Mouse (Mus musculus): ENCODE results near the gene Cul7. TPM values are rescaled to one million over a fixed set of nuclear protein-coding genes. Genes with fewer than 3 reads are reported as not detected.

Gene Cul7
- polyA plus RNA-seq, 1 experiment: not detected

DNA sequence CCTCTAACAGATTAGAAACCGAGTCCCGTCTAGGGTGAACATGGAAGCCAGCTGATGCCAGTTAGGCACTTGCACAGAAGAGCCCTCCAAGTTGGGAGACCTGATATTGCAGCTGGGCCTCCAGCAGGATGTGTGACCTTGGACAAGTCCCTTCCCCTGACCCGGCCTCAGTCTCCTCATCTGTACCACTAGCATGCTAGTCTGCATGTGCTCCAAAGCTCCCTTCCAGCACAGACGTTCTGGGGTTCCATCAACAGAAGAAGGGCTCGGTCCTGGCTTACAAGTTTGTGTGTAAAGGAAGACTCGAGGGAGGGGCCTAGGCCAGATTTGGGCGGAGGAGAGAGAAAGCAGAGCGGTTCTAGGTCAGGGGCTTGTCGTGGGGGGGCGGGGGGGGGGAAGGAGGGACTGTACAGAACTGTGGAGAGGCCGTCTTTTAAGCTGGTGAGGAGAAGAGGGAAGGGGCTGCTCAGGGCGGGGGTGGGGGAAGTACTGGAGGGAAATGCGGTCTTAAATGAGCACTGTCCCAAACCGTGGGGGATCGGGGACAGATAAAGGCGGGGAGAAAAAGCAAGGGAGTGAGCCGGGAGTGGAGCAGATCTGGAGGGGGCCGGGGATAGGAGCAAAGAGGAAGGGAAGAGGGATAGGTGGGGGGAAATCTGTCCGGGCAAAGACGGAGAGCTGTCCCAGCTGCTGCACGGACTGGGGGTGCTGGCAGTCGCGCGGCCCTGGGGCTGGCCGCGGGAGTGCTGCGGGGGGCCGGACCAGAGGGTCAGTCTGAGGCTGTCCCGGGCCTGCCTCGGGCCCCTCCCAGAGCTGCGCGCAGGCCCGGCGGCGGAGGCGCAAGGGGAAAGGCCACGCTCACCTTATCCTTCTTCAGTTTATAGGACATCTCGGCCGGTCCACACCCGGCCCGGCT is 54.1 kb downstream of the Cul7 start:
- peaks cover 31% of the 10 kb centered on the region for H3K4me1 ChIP-seq (ENCODE audit: control insufficient read depth, insufficient read depth, low read length)
- H3K27ac ChIP-seq (ENCODE audit: insufficient read depth, low read depth, low read length): peak overlapping the region; percentile 59
- no peak for TF ChIP-seq POLR2A (IDR thresholded peaks at IDR 0.05; ENCODE audit: insufficient read depth, low read depth, low read length)
- H3K4me3 ChIP-seq (ENCODE audit: insufficient read depth, low read depth, low read length): peak overlapping the region; percentile 93
- 3% methylated on average over 41 of the region's 41 CpGs for WGBS

DNA sequence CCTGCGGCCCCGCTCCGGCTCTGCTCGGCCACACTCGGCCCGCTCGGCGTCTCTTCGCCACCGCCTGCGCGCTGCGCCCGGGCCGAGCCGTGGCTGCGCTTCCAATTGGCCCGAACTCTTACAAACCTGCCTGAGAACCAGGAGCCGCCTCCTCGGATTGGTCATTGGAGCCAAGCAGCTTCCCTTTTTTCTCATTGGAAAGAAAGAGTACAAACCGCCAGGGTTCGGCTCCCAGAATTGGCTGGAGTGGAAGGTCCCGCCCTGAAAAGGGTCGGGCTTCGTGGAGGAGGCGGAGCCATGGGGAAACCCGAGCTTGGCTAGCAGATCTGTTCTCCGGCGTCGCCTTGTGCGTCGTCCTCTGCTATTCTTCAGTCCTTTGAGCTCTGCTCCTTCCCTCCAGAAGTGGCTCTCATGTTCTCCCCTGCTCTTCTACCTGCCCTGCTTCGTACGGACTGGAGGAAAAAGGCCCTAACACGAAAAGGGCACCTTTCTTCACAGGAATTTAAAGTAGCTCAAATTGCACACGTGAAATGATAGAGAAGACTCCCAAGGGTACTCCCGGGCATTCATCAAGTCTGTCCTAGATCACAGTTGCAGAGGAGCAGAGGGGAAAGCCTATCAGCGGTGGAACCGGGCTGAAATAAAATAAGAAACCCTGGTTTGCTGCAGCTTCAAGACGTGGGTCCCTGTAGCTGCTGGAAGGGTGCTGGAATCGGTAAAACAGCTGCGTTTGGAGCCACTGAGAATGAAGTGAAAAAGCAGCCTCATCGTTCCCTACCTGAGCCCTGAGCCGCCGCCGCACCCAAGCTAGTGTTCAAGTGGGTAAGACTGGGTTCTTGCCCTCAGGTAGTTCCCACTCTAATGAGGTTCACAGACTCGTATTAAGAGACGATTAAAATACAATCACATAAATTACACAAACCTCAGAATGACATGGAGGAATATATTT is 55.0 kb downstream of the Cul7 start, which contains the start of gene Ppp2r5d:
Gene Ppp2r5d (minus strand): TSS at position 225 of the 949 bp plus-strand sequence.
- Histone ChIP-seq H3K4me1 (ENCODE audit: control insufficient read depth, insufficient read depth, low read length) (peaks cover 31% of the 10 kb centered on the region), H3K27ac (ENCODE audit: insufficient read depth, low read depth, low read length) (peak within 1 kb of the TSS; percentile 70), H3K4me3 (ENCODE audit: insufficient read depth, low read depth, low read length) (peak within 1 kb of the TSS; percentile 93)
- TF ChIP-seq POLR2A (IDR thresholded peaks at IDR 0.05; ENCODE audit: insufficient read depth, low read depth, low read length): peak; percentile 93
- no peak for TF ChIP-seq CTCF (IDR thresholded peaks at IDR 0.05; ENCODE audit: insufficient read depth, low read depth, low read length)
- whole genome bisulfite sequencing: 1% methylated on average over 48 of the region's 48 CpGs

DNA sequence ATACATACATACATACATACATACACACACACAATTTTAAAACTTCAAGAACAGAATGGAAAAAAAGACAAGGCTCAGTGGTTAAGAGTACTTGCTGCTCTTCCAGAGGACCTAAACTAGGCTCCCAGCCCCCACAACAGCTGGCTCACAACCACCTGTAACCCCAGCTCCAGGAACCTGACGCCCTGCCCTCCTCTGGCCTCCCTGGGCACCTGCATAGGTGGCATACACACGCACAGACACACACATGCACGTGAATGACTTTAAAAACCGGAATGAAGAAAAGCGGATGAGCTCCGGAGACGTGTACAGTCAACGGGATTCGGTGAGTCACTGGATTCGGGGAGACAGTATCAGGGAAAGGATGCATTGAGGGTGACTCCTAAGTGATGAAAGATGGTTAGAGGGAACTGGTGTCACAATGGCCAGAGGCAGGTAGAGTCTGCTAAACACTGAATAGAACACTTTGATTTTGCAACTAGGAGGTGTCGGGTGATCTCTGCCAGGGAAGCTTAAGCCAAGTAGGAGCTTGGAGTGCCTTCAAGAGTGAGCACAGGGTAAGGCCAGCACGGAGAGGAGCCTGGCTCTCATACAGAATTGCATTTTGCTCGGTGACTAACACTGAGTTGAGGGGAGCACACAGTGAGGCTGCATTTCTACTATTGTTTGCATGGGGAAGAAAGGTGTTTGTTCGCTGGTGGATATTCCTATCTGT is 56.4 kb downstream of the Cul7 start:
- TF ChIP-seq CTCF (IDR thresholded peaks at IDR 0.05; ENCODE audit: insufficient read depth, low read depth, low read length) (no peak), POLR2A (IDR thresholded peaks at IDR 0.05; ENCODE audit: insufficient read depth, low read depth, low read length) (no peak)
- H3K4me3 ChIP-seq (ENCODE audit: insufficient read depth, low read depth, low read length): no peak overlapping the region
- H3K4me1 ChIP-seq (ENCODE audit: control insufficient read depth, insufficient read depth, low read length): peaks cover 22% of the 10 kb centered on the region
- 91% methylated on average over 14 of the region's 14 CpGs for WGBS
- H3K27ac ChIP-seq (ENCODE audit: insufficient read depth, low read depth, low read length): no peak overlapping the region

DNA sequence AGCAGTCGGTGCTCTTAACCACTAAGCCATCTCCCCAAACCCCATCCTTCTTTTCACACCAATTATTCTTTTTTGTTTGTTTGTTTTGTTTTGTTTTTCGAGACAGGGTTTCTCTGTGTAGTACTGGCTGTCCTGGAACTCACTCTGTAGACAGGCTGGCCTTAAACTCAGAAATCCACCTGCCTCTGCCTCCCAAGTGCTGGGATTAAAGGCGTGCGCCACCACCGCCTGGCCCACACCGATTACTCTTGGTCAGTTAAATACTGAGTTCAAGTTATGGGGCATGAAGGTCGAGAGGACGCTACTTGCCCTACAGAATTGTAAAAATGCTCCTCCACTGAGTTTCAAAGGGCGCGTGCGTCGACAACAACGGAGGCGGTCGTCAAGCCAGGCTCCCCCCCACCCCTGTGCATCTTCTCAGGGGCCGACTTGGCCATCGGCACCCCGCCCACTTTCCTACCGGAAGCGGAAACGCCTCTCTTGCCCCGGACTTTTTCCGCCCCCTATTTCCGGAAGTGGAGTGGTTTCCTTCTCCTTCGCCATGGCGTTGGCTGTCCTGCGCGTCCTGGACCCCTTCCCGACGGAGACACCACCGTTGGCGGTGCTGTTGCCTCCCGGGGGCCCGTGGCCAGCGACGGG is 60.9 kb downstream of the Cul7 start, which contains the start of gene Pex6:
Gene Pex6 (plus strand): TSS at position 505 of the 639 bp plus-strand sequence.
- Histone ChIP-seq H3K4me3 (ENCODE audit: insufficient read depth, low read depth, low read length) (peak within 1 kb of the TSS; percentile 61), H3K27ac (ENCODE audit: insufficient read depth, low read depth, low read length) (peak within 1 kb of the TSS; percentile 44; the same call in 1 of the 2 replicates), H3K4me1 (ENCODE audit: control insufficient read depth, insufficient read depth, low read length) (0 out of 2 replicates have a peak, but pooled peaks cover 3% of the 10 kb centered on the region)
- TF ChIP-seq CTCF (IDR thresholded peaks at IDR 0.05; ENCODE audit: insufficient read depth, low read depth, low read length) (no peak), POLR2A (IDR thresholded peaks at IDR 0.05; ENCODE audit: insufficient read depth, low read depth, low read length) (peak; percentile 28; the same call in 1 of the 2 replicates)
- 7% methylated on average over 36 of the region's 36 CpGs for WGBS

DNA sequence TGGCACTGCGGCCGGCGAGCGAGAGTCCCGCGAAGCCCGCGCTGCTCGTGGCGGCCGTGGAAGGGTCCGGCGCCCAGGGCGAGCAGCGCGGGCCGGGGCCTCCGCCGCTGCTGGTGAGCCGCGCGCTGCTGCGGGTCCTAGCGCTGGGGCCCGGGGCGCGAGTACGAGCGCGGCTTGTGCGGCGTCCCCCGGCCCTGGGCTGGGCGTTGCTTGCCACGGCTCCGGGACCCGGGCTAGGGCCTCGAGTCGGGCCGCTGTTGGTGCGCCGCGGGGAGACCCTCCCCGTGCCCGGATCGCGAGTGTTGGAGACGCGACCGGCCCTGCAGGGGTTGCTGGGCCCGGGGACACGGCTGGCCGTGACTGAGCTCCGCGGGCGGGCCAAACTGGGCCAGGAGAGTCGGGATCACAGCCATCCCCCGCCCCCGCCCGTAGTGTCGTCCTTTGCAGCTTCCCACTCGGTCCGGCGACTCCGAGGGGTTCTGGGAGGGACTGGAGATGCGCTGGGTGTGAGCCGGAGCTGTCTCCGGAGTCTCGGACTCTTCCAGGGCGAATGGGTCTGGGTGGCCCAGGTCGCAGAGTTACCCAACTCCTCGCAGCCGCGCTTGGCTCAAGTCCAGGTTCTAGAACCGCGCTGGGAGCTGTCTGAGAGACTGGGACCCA is 61.6 kb downstream of the Cul7 start:
- TF ChIP-seq CTCF (IDR thresholded peaks at IDR 0.05; ENCODE audit: insufficient read depth, low read depth, low read length) (no peak), POLR2A (IDR thresholded peaks at IDR 0.05; ENCODE audit: insufficient read depth, low read depth, low read length) (no peak)
- H3K4me3 ChIP-seq (ENCODE audit: insufficient read depth, low read depth, low read length): peak overlapping the region; percentile 61
- H3K4me1 ChIP-seq (ENCODE audit: control insufficient read depth, insufficient read depth, low read length): 0 out of 2 replicates have a peak, but pooled peaks cover 3% of the 10 kb centered on the region
- H3K27ac ChIP-seq (ENCODE audit: insufficient read depth, low read depth, low read length): no peak overlapping the region
- WGBS: under 1% methylated on average over 75 of the region's 76 CpGs

DNA sequence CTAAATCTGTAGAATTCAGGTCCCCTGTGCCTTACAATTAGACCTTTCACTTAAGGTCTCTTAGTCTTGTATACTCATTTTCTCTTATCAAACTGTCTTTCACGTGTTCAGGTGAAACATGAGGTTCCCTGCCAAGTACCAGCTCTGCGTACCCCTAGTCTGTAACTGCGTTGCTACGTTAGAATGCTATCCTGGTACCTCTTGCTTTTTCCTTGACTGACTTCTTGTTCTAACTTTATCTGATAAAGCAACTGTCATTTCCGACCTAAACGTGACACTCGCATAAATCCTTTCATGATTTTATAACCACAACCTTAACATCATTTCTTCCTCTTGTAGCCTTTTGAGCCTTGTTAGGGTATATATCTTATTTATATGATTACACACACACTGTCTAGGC is 62.3 kb downstream of the Cul7 start:
- WGBS: 70% methylated on average over 7 of the region's 7 CpGs
- TF ChIP-seq CTCF (IDR thresholded peaks at IDR 0.05; ENCODE audit: insufficient read depth, low read depth, low read length): no peak
- TF ChIP-seq POLR2A (IDR thresholded peaks at IDR 0.05; ENCODE audit: insufficient read depth, low read depth, low read length): no peak
- H3K27ac ChIP-seq (ENCODE audit: insufficient read depth, low read depth, low read length): no peak overlapping the region

DNA sequence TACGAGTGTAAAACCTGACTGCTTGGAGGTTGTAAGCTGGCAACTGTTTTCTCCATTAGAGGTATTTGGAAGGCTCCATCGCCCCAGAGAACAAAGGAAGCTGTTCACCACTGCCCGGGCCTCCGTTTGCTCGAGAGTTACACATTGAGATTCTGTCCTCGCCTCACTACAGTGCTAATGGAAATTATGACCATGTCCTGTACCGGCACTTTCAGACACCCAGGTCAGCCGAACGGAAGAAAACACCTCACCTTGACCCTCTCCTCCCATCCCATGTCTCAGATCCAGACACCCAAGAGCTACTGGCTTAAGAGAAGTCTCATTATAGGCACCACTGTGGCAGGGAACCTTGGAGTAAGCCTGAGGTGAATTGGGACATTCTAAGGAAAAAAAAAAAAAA is 63.7 kb downstream of the Cul7 start:
- WGBS: 75% methylated on average over 9 of the region's 9 CpGs
- TF ChIP-seq POLR2A (IDR thresholded peaks at IDR 0.05; ENCODE audit: insufficient read depth, low read depth, low read length): no peak
- no peak for TF ChIP-seq CTCF (IDR thresholded peaks at IDR 0.05; ENCODE audit: insufficient read depth, low read depth, low read length)

More for the DNA sequence above, 62.3 kb downstream of the Cul7 start:
- Histone ChIP-seq H3K4me1 (ENCODE audit: control insufficient read depth, insufficient read depth, low read length) (0 out of 2 replicates have a peak, but pooled peaks cover 3% of the 10 kb centered on the region), H3K4me3 (ENCODE audit: insufficient read depth, low read depth, low read length) (peak overlapping the region; percentile 61)

More for the DNA sequence above, 63.7 kb downstream of the Cul7 start:
- Histone ChIP-seq H3K27ac (ENCODE audit: insufficient read depth, low read depth, low read length) (no peak overlapping the region), H3K4me3 (ENCODE audit: insufficient read depth, low read depth, low read length) (no peak overlapping the region), H3K4me1 (ENCODE audit: control insufficient read depth, insufficient read depth, low read length) (0 out of 2 replicates have a peak, but pooled peaks cover 3% of the 10 kb centered on the region)

Other genes with a start within 250 kb of the Cul7 start
- gene Crip3, start 221.4 kb upstream of the Cul7 start, polyA plus RNA-seq (2012; ENCODE audit: insufficient read depth, insufficient read length, low replicate concordance, missing spikeins): not detected in 2 replicates
- not detected in 2 replicates for gene Slc22a7, start 211.9 kb upstream of the Cul7 start, polyA plus RNA-seq (2012; ENCODE audit: insufficient read depth, insufficient read length, low replicate concordance, missing spikeins)
- not detected in 2 replicates for gene Ttbk1, start 162.7 kb upstream of the Cul7 start, polyA plus RNA-seq (2012; ENCODE audit: insufficient read depth, insufficient read length, low replicate concordance, missing spikeins)
- gene Dnph1, start 153.6 kb upstream of the Cul7 start, polyA plus RNA-seq (2012; ENCODE audit: insufficient read depth, insufficient read length, low replicate concordance, missing spikeins): not detected in 2 replicates
- gene Cul9, start 103.9 kb upstream of the Cul7 start, polyA plus RNA-seq (2012; ENCODE audit: insufficient read depth, insufficient read length, low replicate concordance, missing spikeins): not detected in 2 replicates
- gene Srf, start 94.2 kb upstream of the Cul7 start, polyA plus RNA-seq (2012; ENCODE audit: insufficient read depth, insufficient read length, low replicate concordance, missing spikeins): not detected in 2 replicates
- not detected in 2 replicates for gene Ptk7, start 20.8 kb upstream of the Cul7 start, polyA plus RNA-seq (2012; ENCODE audit: insufficient read depth, insufficient read length, low replicate concordance, missing spikeins)
- gene Klc4, start 4.3 kb upstream of the Cul7 start, polyA plus RNA-seq (2012; ENCODE audit: insufficient read depth, insufficient read length, low replicate concordance, missing spikeins): not detected in 2 replicates
- not detected in 2 replicates for gene Mrpl2, start 4.1 kb upstream of the Cul7 start, polyA plus RNA-seq (2012; ENCODE audit: insufficient read depth, insufficient read length, low replicate concordance, missing spikeins)
- gene Rrp36, start 24.0 kb downstream of the Cul7 start, polyA plus RNA-seq (2012; ENCODE audit: insufficient read depth, insufficient read length, low replicate concordance, missing spikeins): not detected in 2 replicates
- gene Mea1, start 28.5 kb downstream of the Cul7 start, polyA plus RNA-seq (2012; ENCODE audit: insufficient read depth, insufficient read length, low replicate concordance, missing spikeins): not detected in 2 replicates
- gene Klhdc3, start 30.6 kb downstream of the Cul7 start, polyA plus RNA-seq (2012; ENCODE audit: insufficient read depth, insufficient read length, low replicate concordance, missing spikeins): not detected in 2 replicates
- 293 TPM in 1 of 2 replicates, not detected in the other for gene Ppp2r5d, start 54.8 kb downstream of the Cul7 start, polyA plus RNA-seq (2012; ENCODE audit: insufficient read depth, insufficient read length, low replicate concordance, missing spikeins)
- not detected in 2 replicates for gene Pex6, start 61.1 kb downstream of the Cul7 start, polyA plus RNA-seq (2012; ENCODE audit: insufficient read depth, insufficient read length, low replicate concordance, missing spikeins)
- not detected in 2 replicates for gene Gnmt, start 78.8 kb downstream of the Cul7 start, polyA plus RNA-seq (2012; ENCODE audit: insufficient read depth, insufficient read length, low replicate concordance, missing spikeins)
- gene Cnpy3, start 101.9 kb downstream of the Cul7 start, polyA plus RNA-seq (2012; ENCODE audit: insufficient read depth, insufficient read length, low replicate concordance, missing spikeins): not detected in 2 replicates
- gene Ptcra, start 113.4 kb downstream of the Cul7 start, polyA plus RNA-seq (2012; ENCODE audit: insufficient read depth, insufficient read length, low replicate concordance, missing spikeins): not detected in 2 replicates
- gene 2310039H08Rik, start 122.3 kb downstream of the Cul7 start, polyA plus RNA-seq (2012; ENCODE audit: insufficient read depth, insufficient read length, low replicate concordance, missing spikeins): not detected in 2 replicates
- not detected in 2 replicates for gene Rpl7l1, start 132.3 kb downstream of the Cul7 start, polyA plus RNA-seq (2012; ENCODE audit: insufficient read depth, insufficient read length, low replicate concordance, missing spikeins)
- not detected in 2 replicates for gene Bicral, start 208.1 kb downstream of the Cul7 start, polyA plus RNA-seq (2012; ENCODE audit: insufficient read depth, insufficient read length, low replicate concordance, missing spikeins)
- gene Tbcc, start 240.3 kb downstream of the Cul7 start, polyA plus RNA-seq (2012; ENCODE audit: insufficient read depth, insufficient read length, low replicate concordance, missing spikeins): not detected in 2 replicates